Mouse (Mus musculus): Measurements from ENCODE around the gene Nbea. TPM values are rescaled to one million over a fixed set of nuclear protein-coding genes. Genes with fewer than 3 reads are reported as not detected.

The Nbea gene
- total and polyA plus RNA-seq, 3 experiments, result 0.04 to 0.27 TPM; not detected in 1

- H3K4me3 ChIP-seq (ENCODE audit: control insufficient read depth in 1 of 2, insufficient read depth in 1 of 2, low read depth in 2 of 2, low read length in 2 of 2), result no peak overlapping the region
- no peaks in the 10 kb centered on the region for H3K9me3 ChIP-seq (replicated peaks; ENCODE audit: insufficient read depth, low read length)
- DNase-seq (ENCODE audit: low read depth, low spot score), result no peak
- TF ChIP-seq EP300 (IDR thresholded peaks at IDR 0.05; ENCODE audit: low read depth in 1 of 2, low read length in 2 of 2) (no peak), USF2 (IDR thresholded peaks at IDR 0.05; ENCODE audit: borderline replicate concordance in 1 of 2, insufficient read depth in 1 of 2, low read depth in 1 of 2, low read length in 2 of 2) (no peak), TBP (IDR thresholded peaks at IDR 0.05; ENCODE audit: low read depth, low read length) (no peak), MEF2A (IDR thresholded peaks at IDR 0.05; ENCODE audit: extremely low read depth, insufficient replicate concordance, low read depth, low read length, poor library complexity, severe bottlenecking) (no peak), MXI1 (IDR thresholded peaks at IDR 0.05; ENCODE audit: low read depth, low read length) (no peak), MAFK (IDR thresholded peaks at IDR 0.05; ENCODE audit: borderline replicate concordance, low read depth, low read length) (no peak), MAX (IDR thresholded peaks at IDR 0.05; ENCODE audit: low read length) (no peak), CTCF (IDR thresholded peaks at IDR 0.05 in 2 of 3, conservative IDR thresholded peaks at IDR 0.05 in 1 of 3; ENCODE audit: control insufficient read depth in 1 of 3, insufficient read depth in 1 of 3, low read depth in 2 of 3, low read length in 3 of 3, poor library complexity in 1 of 3, severe bottlenecking in 1 of 3) (no peak), ELF1 (IDR thresholded peaks at IDR 0.05; ENCODE audit: low read depth, low read length) (no peak), RCOR1 (IDR thresholded peaks at IDR 0.05; ENCODE audit: low read depth, low read length) (no peak), E2F4 (IDR thresholded peaks at IDR 0.05; ENCODE audit: borderline replicate concordance, low read depth, low read length) (no peak), KAT2A (conservative IDR thresholded peaks at IDR 0.05; ENCODE audit: low read depth, low read length) (no peak), GABPA (IDR thresholded peaks at IDR 0.05; ENCODE audit: low read depth, low read length) (no peak), MYB (IDR thresholded peaks at IDR 0.05; ENCODE audit: low read depth, low read length) (no peak), ETS1 (IDR thresholded peaks at IDR 0.05; ENCODE audit: low read depth, low read length) (no peak), POLR2A (IDR thresholded peaks at IDR 0.05; ENCODE audit: control insufficient read depth in 1 of 2, insufficient read depth in 1 of 2, low read depth in 1 of 2, low read length in 2 of 2, poor library complexity in 1 of 2) (no peak), TCF12 (IDR thresholded peaks at IDR 0.05; ENCODE audit: low read depth, low read length) (no peak), MYC (IDR thresholded peaks at IDR 0.05; ENCODE audit: low read depth, low read length) (no peak), ZMIZ1 (IDR thresholded peaks at IDR 0.05; ENCODE audit: low read depth, low read length) (no peak), BHLHE40 (IDR thresholded peaks at IDR 0.05; ENCODE audit: borderline replicate concordance, low read depth, low read length) (no peak)
- H3K36me3 ChIP-seq (ENCODE audit: control insufficient read depth in 1 of 2, insufficient read depth in 2 of 2, low read length in 2 of 2), result no peaks in the 10 kb centered on the region
- H3K9ac ChIP-seq (ENCODE audit: control insufficient read depth, low read depth, low read length, poor library complexity, severe bottlenecking), result no peak overlapping the region
- no peaks in the 10 kb centered on the region for H3K79me2 ChIP-seq (ENCODE audit: control insufficient read depth, insufficient read depth, low read length, poor library complexity)
- H3K27ac ChIP-seq (ENCODE audit: control insufficient read depth, low read depth, low read length), result no peak overlapping the region
- no peaks in the 10 kb centered on the region for H3K27me3 ChIP-seq (ENCODE audit: control insufficient read depth in 1 of 2, insufficient read depth in 2 of 2, low read length in 2 of 2)
- H3K4me1 ChIP-seq (ENCODE audit: control insufficient read depth in 1 of 2, insufficient read depth in 2 of 2, low read length in 2 of 2), result no peaks in the 10 kb centered on the region
These were observed 498.6 kb downstream of the Nbea start for GRCm38 (mm10) chr3:55684892-55685291.

GRCm38 (mm10) chr3:55677691-55678090 is 505.8 kb downstream of the Nbea start:
- Histone ChIP-seq H3K9ac (ENCODE audit: control insufficient read depth, low read depth, low read length, poor library complexity, severe bottlenecking) (no peak overlapping the region), H3K4me3 (ENCODE audit: control insufficient read depth in 1 of 2, insufficient read depth in 1 of 2, low read depth in 2 of 2, low read length in 2 of 2) (no peak overlapping the region), H3K9me3 (replicated peaks; ENCODE audit: insufficient read depth, low read length) (no peaks in the 10 kb centered on the region), H3K27ac (ENCODE audit: control insufficient read depth, low read depth, low read length) (no peak overlapping the region), H3K36me3 (ENCODE audit: control insufficient read depth in 1 of 2, insufficient read depth in 2 of 2, low read length in 2 of 2) (no peaks in the 10 kb centered on the region), H3K27me3 (ENCODE audit: control insufficient read depth in 1 of 2, insufficient read depth in 2 of 2, low read length in 2 of 2) (no peaks in the 10 kb centered on the region), H3K79me2 (ENCODE audit: control insufficient read depth, insufficient read depth, low read length, poor library complexity) (no peaks in the 10 kb centered on the region), H3K4me1 (ENCODE audit: control insufficient read depth in 1 of 2, insufficient read depth in 2 of 2, low read length in 2 of 2) (no peaks in the 10 kb centered on the region)
- TF ChIP-seq E2F4 (IDR thresholded peaks at IDR 0.05; ENCODE audit: borderline replicate concordance, low read depth, low read length) (no peak), NELFE (IDR thresholded peaks at IDR 0.05; ENCODE audit: low read depth, low read length) (no peak), ZC3H11A (IDR thresholded peaks at IDR 0.05; ENCODE audit: low read depth, low read length) (no peak), TAL1 (IDR thresholded peaks at IDR 0.05; ENCODE audit: low read length) (no peak), USF1 (IDR thresholded peaks at IDR 0.05; ENCODE audit: low read depth, low read length) (no peak), GABPA (IDR thresholded peaks at IDR 0.05; ENCODE audit: low read depth, low read length) (no peak), MXI1 (IDR thresholded peaks at IDR 0.05; ENCODE audit: low read depth, low read length) (no peak)
- no peak for DNase-seq (ENCODE audit: low read depth, low spot score)
